Mouse (Mus musculus) forelimb bud, embryonic 11.5 days (tissue): ENCODE data around the gene Nsa2.

Experiments used
- DNase-seq: peaks from one replicate; pipeline ENCODE4 v3.0.0-alpha.2; 2012; ENCODE audit warnings: low read depth, low spot score

Gene Nsa2

DNA sequence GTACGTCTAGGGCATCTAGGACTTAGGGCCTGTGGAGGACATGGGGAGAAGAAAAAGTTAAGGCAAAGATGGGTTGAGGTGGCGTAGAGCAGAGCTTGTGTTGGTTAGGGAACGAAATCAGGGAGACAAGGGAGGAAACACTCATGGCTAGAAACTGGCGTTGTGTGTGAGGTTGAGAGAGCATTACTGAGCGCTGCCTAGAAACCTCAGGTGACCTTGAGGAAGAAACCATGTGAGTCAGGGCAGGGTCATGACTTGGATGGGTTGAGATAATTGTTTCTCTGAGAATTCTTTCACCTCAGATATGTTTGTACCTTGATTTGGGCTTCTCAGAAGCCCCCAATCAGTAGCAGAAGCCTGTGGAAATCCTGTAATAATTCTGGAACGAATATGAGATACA, 50.3 kb downstream of the Nsa2 start:
- no peak for DNase-seq

DNA sequence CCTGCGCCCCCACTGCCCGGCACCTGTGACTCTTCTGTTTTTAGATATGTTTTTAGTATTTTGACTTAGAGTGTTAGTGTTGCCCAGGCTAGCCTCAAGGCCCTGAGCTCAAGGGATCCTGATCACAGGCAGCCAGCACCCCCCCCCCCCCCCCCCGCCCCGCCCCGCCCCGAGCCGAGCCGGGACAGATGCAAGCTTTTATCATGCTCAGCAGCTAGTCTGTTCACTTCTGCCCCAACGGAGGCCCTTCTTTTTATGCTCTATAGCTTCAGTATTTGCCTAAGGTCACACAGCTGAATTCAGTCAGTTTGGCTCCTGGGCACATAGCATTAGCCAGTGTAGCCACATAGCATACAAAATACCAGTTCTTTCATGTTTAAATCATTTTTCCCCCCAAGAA, 51.4 kb downstream of the Nsa2 start:
- no peak for DNase-seq

DNA sequence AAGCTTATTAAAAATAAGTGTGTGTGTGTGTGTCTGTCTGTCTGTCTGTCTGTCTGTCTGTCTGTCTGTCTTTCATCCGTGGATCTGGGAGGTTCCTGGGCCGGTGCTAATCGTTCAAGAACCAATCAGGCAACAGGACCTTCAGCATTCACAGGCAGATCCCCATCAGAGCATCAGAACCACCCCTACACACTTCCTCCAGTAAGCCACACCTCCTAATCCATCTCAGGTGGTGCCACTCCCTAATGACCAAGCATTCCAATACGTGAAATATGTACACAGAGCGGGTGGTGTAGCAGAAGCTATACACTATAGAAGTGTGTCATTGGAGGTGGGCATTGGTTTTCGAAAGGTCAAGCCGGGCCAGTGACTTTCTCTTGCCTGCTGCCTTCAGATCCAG, 55.3 kb downstream of the Nsa2 start:
- no peak for DNase-seq

DNA sequence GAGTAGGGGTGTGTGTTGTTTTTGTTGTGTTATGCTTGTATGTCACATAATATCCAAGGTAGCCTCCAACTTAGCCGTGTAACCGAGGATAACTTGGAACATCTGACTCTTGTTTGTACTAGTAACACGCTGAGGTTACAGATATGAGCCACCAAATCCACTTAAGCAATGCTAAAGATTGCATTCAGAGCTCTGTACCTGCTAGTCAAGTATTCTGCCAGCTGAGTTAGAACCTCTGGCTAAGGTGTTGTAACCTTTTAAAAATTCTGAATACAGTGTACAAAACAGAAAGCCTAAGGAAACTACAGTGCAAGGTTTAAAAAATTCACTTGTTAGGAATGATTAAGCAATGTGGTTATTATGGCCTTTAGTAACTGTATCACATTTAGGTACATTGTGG, 57.1 kb downstream of the Nsa2 start:
- DNase-seq = no peak

DNA sequence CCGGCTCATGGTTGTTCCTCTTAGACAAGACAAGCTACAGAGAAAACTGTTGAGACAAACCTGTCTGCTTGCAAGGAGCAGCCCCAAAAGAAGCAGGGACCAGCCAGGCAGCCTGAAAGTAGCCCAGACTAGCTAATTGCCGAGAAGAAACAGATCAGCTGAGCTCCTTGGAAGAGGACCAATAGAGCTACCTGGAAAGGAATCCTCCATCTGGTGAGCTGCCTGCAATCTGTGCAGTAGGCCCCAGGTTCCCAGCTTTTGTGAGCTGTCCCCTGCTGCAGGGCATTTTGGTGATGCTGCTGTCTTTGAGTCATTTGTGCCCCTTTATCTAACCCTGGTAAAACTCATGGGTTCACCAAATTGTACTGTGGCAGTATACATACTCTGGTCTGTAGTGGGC, 57.5 kb downstream of the Nsa2 start:
- no peak for DNase-seq
